Mouse (Mus musculus): ENCODE measurements at regions not wholly inside any gene's neighbourhood (a gene's known extent, or its start where the extent isn't known, plus 50 kb on each side); places are given as distances from the start of the nearest gene placed in this dataset.

- no peak for TF ChIP-seq ZNF384 (IDR thresholded peaks at IDR 0.05; ENCODE audit: low read depth, low read length)
- no peak for TF ChIP-seq ZC3H11A (IDR thresholded peaks at IDR 0.05; ENCODE audit: borderline replicate concordance, low read depth, low read length)
- TF ChIP-seq HCFC1 (IDR thresholded peaks at IDR 0.05; ENCODE audit: borderline replicate concordance, insufficient read depth, low read length), result no peak
Observed at GRCm38 (mm10) chr17:51511917-51512316, 321.2 kb downstream of the Satb1 start.

Measured in ES-E14 (cell line).